Mouse (Mus musculus): ENCODE measurements around the gene Fndc11.
"Not testable (repeated sequence)": the region's sequence is repeated elsewhere in the genome, so short reads cannot be mapped to it uniquely, and the experiment has no call there.

The Fndc11 gene

GRCm38 (mm10) chr2:181219538-181220216, at the start of gene Fndc11:
Gene Fndc11 (plus strand): TSS chr2:181220013.
- peak; percentile 15 for DNase-seq (ENCODE audit: low spot score)

- no peak for DNase-seq (ENCODE audit: low spot score)
These were observed 45.2 kb upstream of the Fndc11 start for GRCm38 (mm10) chr2:181174646-181175045.

- no peak for DNase-seq (ENCODE audit: low spot score)
These were observed 41.8 kb upstream of the Fndc11 start for GRCm38 (mm10) chr2:181178015-181178414.

- no peak for DNase-seq (ENCODE audit: low spot score)
These were observed 41.3 kb upstream of the Fndc11 start for GRCm38 (mm10) chr2:181178471-181178870.

- no peak for DNase-seq (ENCODE audit: low spot score)
These were observed 38.9 kb upstream of the Fndc11 start for GRCm38 (mm10) chr2:181180898-181181297.

GRCm38 (mm10) chr2:181186635-181187034, 33.2 kb upstream of the Fndc11 start:
- peak; percentile 86 for DNase-seq (ENCODE audit: low spot score)

GRCm38 (mm10) chr2:181187121-181188000, 32.5 kb upstream of the Fndc11 start, which contains the start of gene Ppdpf:
Gene Ppdpf (plus strand): TSS chr2:181187247.
- DNase-seq (ENCODE audit: low spot score) = peak; percentile 75

- no peak for DNase-seq (ENCODE audit: low spot score)
These were observed 31.1 kb upstream of the Fndc11 start for GRCm38 (mm10) chr2:181188681-181189080.

GRCm38 (mm10) chr2:181189321-181189720, 30.5 kb upstream of the Fndc11 start:
- no peak for DNase-seq (ENCODE audit: low spot score)

GRCm38 (mm10) chr2:181191385-181191784, 28.4 kb upstream of the Fndc11 start:
- DNase-seq (ENCODE audit: low spot score) = not testable (repeated sequence)

- no peak for DNase-seq (ENCODE audit: low spot score)
These were observed 27.9 kb upstream of the Fndc11 start for GRCm38 (mm10) chr2:181191936-181192335.

- DNase-seq (ENCODE audit: low spot score) = no peak
These were observed 26.8 kb upstream of the Fndc11 start for GRCm38 (mm10) chr2:181193044-181193443.

- no peak for DNase-seq (ENCODE audit: low spot score)
These were observed 23.0 kb upstream of the Fndc11 start for GRCm38 (mm10) chr2:181196628-181197300.

- no peak for DNase-seq (ENCODE audit: low spot score)
These were observed 18.2 kb upstream of the Fndc11 start for GRCm38 (mm10) chr2:181201606-181202005.

- DNase-seq (ENCODE audit: low spot score) = no peak
These were observed 17.4 kb upstream of the Fndc11 start, which contains the start of gene Ptk6 for GRCm38 (mm10) chr2:181202422-181202821. Gene Ptk6 (minus strand): TSS chr2:181202789.

GRCm38 (mm10) chr2:181202886-181203285, 16.9 kb upstream of the Fndc11 start:
- DNase-seq (ENCODE audit: low spot score) = no peak

- no peak for DNase-seq (ENCODE audit: low spot score)
These were observed 14.1 kb upstream of the Fndc11 start for GRCm38 (mm10) chr2:181205678-181206077.

- no peak for DNase-seq (ENCODE audit: low spot score)
These were observed 13.7 kb upstream of the Fndc11 start for GRCm38 (mm10) chr2:181206118-181206517.

GRCm38 (mm10) chr2:181212389-181213020, 7.3 kb upstream of the Fndc11 start:
- no peak for DNase-seq (ENCODE audit: low spot score)

- no peak for DNase-seq (ENCODE audit: low spot score)
These were observed 6.8 kb upstream of the Fndc11 start, which contains the start of gene Srms for GRCm38 (mm10) chr2:181213021-181213445. Gene Srms (minus strand): TSS chr2:181213185.

- no peak for DNase-seq (ENCODE audit: low spot score)
These were observed 3.8 kb upstream of the Fndc11 start for GRCm38 (mm10) chr2:181216037-181216436.
